In genomic region chr15:85652871-85653337, GRCm38 (mm10) we compare ENCODE assay signal across 9 mouse cellular contexts.
DNase-seq lines count a peak whose midpoint lies in the region; ATAC-seq lines count a peak whose summit lies in the region.
"Had no signal": no experiment of that assay in that cellular context is flagged by ENCODE, and none has a peak within 500 bp of the region (broad histone marks: within the 10 kb centered on the region; RNA-seq: fewer than 3 reads in every experiment).

No protein-coding gene starts in this region.

- DNase-seq in adrenal gland, adult 2 months = peak; percentile 56
- no peak for DNase-seq in adrenal gland, adult 18-20 months (ENCODE audit: low spot score in 2 of 2)
- no peak for DNase-seq in lung, postnatal 10 days
- peak; percentile 91 for DNase-seq in forebrain, embryonic 14.5 days (ENCODE audit: low spot score)
- DNase-seq in left cerebral cortex, postnatal 14 days (ENCODE audit: low spot score in 2 of 2) = peak; percentile 60 to 81
- DNase-seq in thymus, postnatal 0 days (ENCODE audit: low spot score) = no peak

- peak overlapping the region; percentile 90 for H3K9ac ChIP-seq in lung, embryonic 16.5 days (ENCODE audit: low read length)
- H3K9ac ChIP-seq in forebrain, embryonic 14.5 days (ENCODE audit: low read length) = peak overlapping the region; percentile 76
- H3K9ac ChIP-seq in stomach, embryonic 16.5 days (ENCODE audit: low read length) = peak overlapping the region; percentile 87
- H3K9ac ChIP-seq: liver, embryonic 14.5 days had no signal

- 31% methylated on average over 9 of the region's 9 CpGs for WGBS in lung, embryonic 16.5 days
- WGBS in forebrain, embryonic 14.5 days = 7% methylated on average over 9 of the region's 9 CpGs
- WGBS in stomach, embryonic 16.5 days = 37% methylated on average over 9 of the region's 9 CpGs

- intact Hi-C loops in left cerebral cortex, postnatal 14 days (cut with DNase I) = no loop called here

- peak overlapping the region; percentile 60 for H3K4me3 ChIP-seq in lung, embryonic 16.5 days (ENCODE audit: low read length)
- H3K4me3 ChIP-seq in forebrain, embryonic 14.5 days (ENCODE audit: low read depth, low read length) = peak overlapping the region; percentile 36; the same call in 1 of the 2 replicates
- H3K4me3 ChIP-seq in stomach, embryonic 16.5 days (replicated peaks; ENCODE audit: low read length) = peak overlapping the region; percentile 51

- H3K36me3 ChIP-seq in lung, embryonic 16.5 days (ENCODE audit: control insufficient read depth, insufficient read depth, low read length) = no peaks in the 10 kb centered on the region
- H3K36me3 ChIP-seq in forebrain, embryonic 14.5 days (ENCODE audit: control insufficient read depth, insufficient read depth, low read length) = no peaks in the 10 kb centered on the region
- no peaks in the 10 kb centered on the region for H3K36me3 ChIP-seq in stomach, embryonic 16.5 days (ENCODE audit: control insufficient read depth, insufficient read depth, low read length)

- no peaks in the 10 kb centered on the region for H3K27me3 ChIP-seq in lung, embryonic 16.5 days (ENCODE audit: control insufficient read depth, insufficient read depth, low read depth, low read length)
- H3K27me3 ChIP-seq in forebrain, embryonic 14.5 days (replicated peaks; ENCODE audit: control insufficient read depth, insufficient read depth, low read length) = no peaks in the 10 kb centered on the region; the same call in 1 of the 2 replicates
- H3K27me3 ChIP-seq in stomach, embryonic 16.5 days (ENCODE audit: control insufficient read depth, insufficient read depth, low read length) = no peaks in the 10 kb centered on the region

- peak overlapping the region; percentile 100 for H3K27ac ChIP-seq in lung, embryonic 16.5 days (ENCODE audit: low read length)
- peak overlapping the region; percentile 100 for H3K27ac ChIP-seq in forebrain, embryonic 14.5 days (ENCODE audit: low read depth, low read length)
- H3K27ac ChIP-seq in stomach, embryonic 16.5 days (ENCODE audit: low read length) = peak overlapping the region; percentile 99
- H3K27ac ChIP-seq: liver, embryonic 14.5 days had no signal

- peaks cover 39% of the 10 kb centered on the region for H3K4me1 ChIP-seq in lung, embryonic 16.5 days (replicated peaks; ENCODE audit: control insufficient read depth, insufficient read depth, low read length)
- H3K4me1 ChIP-seq in forebrain, embryonic 14.5 days (ENCODE audit: control insufficient read depth, insufficient read depth, low read length) = peaks cover 45% of the 10 kb centered on the region
- peaks cover 37% of the 10 kb centered on the region for H3K4me1 ChIP-seq in stomach, embryonic 16.5 days (ENCODE audit: control insufficient read depth, insufficient read depth, low read length)

- no peaks in the 10 kb centered on the region for H3K9me3 ChIP-seq in lung, embryonic 16.5 days (ENCODE audit: control insufficient read depth, low read length)
- H3K9me3 ChIP-seq in forebrain, embryonic 14.5 days (replicated peaks; ENCODE audit: control insufficient read depth, low read length) = no peaks in the 10 kb centered on the region
- no peaks in the 10 kb centered on the region for H3K9me3 ChIP-seq in stomach, embryonic 16.5 days (replicated peaks; ENCODE audit: control insufficient read depth, low read length)

- peak overlapping the region; percentile 95 for H3K4me2 ChIP-seq in lung, embryonic 16.5 days (ENCODE audit: low read depth, low read length)
- H3K4me2 ChIP-seq in forebrain, embryonic 14.5 days (ENCODE audit: low read length) = peak overlapping the region; percentile 72
- H3K4me2 ChIP-seq in stomach, embryonic 16.5 days (ENCODE audit: low read depth, low read length) = peak overlapping the region; percentile 92

- ATAC-seq in lung, embryonic 16.5 days (ENCODE audit: low read depth) = peak; percentile 3; the same call in 1 of the 2 replicates
- peak; percentile 77 for ATAC-seq in forebrain, embryonic 14.5 days
- no peak; the same call in 1 of the 2 replicates for ATAC-seq in stomach, embryonic 16.5 days (ENCODE audit: insufficient read depth, low FRiP score)

Comparison
In these comparisons a context has a peak if more than half of its experiments do, and no peak if none do; other contexts are left out.
1. DNase-seq: peak in adrenal gland, adult 2 months (single experiment), forebrain, embryonic 14.5 days (single experiment) and left cerebral cortex, postnatal 14 days (2 of 2); none in adrenal gland, adult 18-20 months (0 of 2), lung, postnatal 10 days (single experiment) and thymus, postnatal 0 days (single experiment).
2. Peak in every context shown above with its lines, with median percentiles within 50 percentile points of each other: H3K27ac ChIP-seq, H3K4me2 ChIP-seq, H3K4me3 ChIP-seq and H3K9ac ChIP-seq.